Mouse (Mus musculus) urinary bladder, postnatal 14 days (tissue): ENCODE measurements at regions not wholly inside any gene's neighbourhood (a gene's known extent, or its start where the extent isn't known, plus 50 kb on each side); places are given as distances from the start of the nearest gene placed in this dataset.

ENCODE experiments used
- DNase-seq: peaks from one replicate; pipeline ENCODE4 v3.0.0; 2021; ENCODE audit warnings: low spot score

DNA sequence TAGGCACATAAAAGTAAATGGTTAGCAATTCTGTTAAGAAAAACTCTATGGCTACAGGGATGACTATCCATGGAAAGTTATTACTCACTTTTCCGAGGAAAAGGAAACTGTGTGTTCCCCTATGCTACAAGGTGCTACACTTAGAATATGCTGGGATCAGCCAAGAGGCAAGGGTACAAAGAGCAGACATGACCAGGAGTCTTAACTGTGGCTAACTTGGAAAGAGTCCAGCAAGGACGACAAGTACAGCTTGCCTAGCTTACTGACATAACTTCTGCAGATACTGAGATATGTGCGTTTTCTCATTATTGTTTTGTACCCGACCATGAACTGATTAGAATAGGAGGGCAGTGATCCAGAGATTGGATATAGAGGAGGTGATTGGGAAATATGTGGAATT lies 296.4 kb downstream of the Gm16223 start:
- no peak for DNase-seq

DNA sequence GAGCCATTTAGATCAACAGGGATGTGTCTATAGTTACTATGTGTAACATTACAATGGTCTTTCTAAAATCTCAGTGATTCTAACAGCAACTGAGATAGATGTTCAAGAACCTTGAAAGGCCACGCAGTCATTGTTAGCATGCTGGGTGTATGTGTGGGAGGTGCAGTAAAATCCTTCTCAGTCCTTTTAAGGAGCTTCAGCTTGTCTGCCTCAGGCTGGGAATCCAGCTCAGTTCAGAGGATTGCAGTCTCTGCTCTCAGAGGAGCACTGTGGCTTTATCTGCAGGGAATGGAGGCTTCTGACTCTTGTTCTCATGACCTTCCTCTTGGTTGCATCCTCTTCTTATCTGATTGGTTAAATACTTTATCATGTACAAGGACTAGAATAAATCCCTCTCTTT lies 320.2 kb downstream of the Gm16223 start:
- no peak for DNase-seq

DNA sequence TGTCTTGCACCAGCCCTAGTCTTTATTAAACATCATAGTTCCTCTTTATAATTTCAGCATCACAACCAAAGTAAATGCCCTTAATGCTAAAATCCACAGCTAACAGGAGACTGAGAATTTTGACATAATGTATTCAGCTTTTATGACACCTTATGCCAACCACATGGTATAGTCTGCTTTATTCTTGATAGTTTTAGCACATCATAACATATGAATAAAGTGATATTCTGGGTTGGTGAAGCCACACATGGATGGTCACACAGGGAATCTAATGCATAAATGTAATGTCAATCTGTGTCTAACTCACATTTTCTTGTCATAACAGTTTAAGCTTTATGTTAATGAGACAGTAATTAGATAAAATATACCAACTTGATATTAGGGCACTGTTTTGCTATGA lies 328.9 kb downstream of the Gm16223 start:
- DNase-seq, result no peak

DNA sequence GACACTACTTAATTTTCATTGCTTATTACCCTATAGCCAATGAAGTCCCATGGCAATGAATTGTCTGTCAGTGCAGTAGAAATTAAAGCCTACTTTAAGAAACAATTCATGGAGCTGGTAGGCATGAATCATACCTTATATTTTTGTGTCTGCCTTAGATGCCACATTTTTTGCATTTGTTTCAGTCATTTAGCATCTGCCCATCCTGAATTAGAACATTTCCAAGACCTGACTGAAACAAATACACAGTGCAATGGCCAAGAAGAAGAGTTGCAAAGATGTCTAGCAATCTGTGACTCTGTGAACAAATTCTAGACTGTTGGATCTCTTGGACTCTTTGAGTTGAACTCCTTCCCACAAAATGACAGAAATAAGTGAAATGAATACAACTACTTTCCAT lies 342.2 kb downstream of the Gm16223 start:
- no peak for DNase-seq

DNA sequence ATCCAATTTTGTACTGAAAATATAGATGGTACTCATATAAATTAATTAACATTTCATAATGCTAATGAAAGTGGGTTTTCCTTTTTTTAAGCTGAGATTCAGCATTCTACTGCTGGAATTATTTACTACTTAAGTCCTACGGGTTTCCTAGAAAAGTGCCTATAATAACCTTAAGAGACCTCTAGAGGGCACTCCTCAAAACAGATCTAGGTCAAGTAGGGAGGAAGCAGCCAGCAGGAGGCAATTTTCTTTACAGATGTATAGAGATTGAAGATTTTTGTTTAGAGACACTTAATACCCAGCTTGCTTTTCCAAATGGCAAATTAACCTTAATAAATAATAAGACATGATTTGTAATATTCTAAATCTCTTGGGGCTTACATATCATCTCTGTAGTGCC lies 344.5 kb downstream of the Gm16223 start:
- DNase-seq, result no peak

DNA sequence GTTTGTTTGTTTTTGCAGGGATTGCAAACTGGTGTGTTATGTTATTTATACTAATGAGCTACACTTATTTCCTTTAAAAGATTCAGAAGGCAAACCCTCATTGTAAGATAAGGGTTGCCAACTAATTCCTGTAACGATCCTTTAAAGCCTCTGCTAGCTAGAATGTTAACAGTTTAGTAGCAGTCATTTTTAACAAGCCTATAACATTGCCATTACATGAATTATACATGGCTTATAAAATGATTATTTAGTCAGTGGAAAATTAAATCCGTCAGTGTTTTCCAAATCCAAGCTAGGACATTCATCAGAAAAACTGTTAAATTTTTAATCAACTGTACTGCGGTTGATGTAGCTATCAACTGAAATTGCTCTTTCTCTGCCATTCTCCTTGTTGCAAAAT lies 358.1 kb downstream of the Gm16223 start:
- no peak for DNase-seq

DNA sequence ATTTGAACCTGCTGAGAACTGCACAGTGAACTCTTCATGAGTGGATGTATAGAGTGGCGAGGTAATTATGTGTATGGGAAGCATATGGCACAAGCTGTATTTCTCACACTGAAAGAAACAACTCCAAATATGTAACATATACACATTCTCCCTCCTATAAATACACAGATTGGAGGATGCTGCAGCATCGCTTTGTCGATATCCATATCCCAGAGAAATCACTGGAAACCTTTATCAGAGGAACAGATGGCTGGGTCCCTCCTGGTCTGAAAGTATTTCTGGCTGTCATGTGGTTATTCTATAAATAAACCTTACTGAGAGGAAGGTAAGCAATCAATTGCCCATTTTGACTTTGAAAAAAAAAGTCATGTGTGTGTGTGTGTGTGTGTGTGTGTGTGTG lies 365.4 kb downstream of the Gm16223 start:
- no peak for DNase-seq

DNA sequence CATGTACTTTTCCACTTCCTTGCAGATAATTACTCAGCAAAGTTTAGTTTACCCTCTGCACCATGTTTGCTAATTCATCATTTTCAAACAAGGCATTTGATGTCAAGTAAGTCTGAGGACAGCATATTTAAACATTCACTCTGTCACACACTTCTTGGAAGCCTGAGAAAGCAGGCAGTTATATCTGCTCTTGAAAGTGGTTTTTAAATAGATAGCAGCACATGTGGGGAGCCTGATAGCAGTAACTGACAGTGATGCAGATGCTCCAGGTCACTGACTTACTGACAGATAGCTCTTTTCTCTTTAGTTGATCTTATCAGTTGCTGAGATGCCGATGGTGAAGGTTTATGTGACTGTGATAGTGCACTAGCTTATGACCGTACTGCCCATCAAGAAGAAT lies 380.9 kb downstream of the Gm16223 start:
- no peak for DNase-seq

DNA sequence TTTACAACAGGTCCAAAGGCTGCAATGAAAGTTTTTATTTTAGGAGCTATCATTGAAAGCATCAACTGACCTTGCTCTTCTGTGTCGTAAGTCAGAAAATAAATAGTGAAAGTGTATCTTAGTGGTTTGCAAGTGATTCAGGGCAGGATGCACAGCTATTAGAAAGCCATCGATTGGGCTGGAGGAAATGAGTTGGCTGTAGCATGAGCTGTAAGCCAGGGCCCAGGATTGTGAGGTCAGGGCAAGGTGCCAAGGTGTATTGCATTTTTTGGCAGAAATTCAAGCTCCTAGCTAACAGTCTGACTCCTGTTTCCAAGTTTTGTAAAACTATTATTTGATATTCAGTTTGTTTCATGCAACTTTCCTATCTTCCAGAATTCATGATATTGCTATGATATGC lies 381.8 kb downstream of the Gm16223 start:
- DNase-seq, result no peak

DNA sequence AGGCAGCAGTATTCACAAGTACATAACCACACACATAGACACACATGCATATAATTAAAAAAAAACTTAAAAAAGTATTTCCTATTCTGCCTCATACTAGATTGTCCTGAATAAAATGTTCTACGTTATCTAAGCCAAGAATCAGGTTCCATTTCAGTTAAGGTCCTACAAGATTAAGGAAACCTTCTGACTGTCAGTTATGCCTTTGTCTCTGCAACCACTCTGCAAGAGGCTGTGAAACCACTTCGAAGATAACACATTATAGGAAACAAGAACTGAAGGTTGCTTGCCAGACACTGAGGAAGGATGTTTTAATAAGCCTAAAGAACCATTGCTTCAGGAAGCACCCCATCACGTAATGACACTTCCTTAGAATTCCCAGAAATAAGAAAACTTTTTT lies 385.9 kb downstream of the Gm16223 start:
- DNase-seq, result no peak

DNA sequence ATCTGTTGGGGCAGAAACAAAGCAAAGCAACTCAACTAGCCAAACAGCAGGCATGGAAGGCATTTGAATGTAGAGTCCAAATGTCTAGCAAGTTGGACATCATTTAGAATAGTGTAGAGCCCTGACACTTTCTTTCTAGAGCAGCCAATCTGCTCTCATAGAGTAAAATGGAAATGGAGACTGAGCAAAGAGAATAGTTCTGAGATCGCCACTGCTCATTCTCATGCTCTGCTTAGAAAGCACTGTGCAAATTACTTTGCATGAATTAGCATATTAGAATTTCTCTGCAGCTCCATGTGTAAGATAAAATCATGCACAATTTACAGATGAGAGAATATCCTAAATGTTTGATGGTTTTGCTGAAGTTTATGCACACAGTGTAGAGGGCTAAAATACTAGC lies 393.4 kb downstream of the Gm16223 start:
- DNase-seq, result no peak

DNA sequence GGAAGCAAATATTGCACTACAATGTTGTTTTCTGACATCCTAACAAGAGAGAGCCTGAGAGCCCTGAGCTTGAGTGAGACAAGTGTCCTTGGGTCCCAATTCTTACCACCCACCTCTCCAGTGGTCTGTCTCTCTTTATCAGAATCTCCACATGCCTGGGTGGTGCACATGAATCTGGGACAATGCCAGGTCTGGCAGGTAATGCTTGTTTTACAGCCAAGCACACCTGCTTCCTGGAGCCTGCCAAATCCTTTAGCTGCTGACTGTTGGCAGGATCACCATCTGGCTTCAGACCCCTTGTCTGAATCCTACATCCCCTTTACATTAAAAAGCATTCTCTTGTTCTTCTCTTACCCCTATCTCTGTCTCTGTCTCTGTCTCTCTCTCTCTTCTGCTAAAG lies 397.1 kb downstream of the Gm16223 start:
- no peak for DNase-seq

DNA sequence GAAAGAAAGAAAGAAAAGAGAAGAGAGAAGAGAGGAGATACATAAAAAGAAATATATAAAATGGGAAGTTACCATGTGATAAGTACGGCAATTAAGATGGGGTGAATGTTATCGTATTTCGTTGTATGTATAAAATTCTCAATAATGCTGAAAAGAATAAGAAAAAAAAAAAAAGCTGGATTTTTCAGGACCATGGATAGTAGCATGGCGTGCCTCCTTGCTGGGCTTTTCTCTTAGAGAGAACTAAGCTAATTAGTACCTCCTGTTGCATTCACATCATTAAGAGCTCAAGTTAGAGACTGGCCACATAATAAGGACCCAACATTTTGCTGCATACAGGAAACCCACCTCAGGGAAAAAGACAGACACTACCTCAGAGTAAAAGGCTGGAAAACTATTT lies 405.7 kb downstream of the Gm16223 start:
- no peak for DNase-seq

DNA sequence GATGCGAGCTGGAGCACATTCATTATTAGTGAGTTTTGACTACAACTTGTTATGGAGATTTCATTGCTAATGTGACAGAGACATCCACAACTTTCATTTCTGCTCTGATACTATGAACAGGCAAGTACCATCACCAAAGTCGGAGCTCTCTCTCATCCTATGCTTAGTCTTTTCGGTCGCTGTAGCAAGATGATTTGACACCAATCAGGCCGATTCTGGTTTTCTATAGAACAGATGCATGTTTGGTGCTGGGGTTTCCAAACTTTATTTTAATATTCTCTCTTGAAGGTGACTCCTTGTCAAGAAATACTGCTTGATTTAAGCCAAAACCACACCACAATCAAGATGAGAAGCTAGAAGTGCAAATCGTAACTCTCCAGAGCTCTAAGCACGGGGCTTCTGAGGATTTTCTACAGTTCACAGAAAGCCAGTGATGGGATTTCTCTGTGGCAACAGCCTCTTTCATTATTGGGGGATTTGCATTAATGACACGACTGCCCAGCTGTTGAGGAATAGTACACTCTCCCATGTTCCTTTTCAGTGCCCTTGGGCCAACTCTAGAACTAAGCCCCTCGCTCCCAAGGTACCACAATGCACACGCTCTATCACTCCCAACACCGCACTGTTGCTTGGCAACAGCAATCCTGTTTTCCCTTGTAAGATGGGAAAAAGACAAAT lies 434.5 kb downstream of the Gm16223 start:
- DNase-seq, result no peak

DNA sequence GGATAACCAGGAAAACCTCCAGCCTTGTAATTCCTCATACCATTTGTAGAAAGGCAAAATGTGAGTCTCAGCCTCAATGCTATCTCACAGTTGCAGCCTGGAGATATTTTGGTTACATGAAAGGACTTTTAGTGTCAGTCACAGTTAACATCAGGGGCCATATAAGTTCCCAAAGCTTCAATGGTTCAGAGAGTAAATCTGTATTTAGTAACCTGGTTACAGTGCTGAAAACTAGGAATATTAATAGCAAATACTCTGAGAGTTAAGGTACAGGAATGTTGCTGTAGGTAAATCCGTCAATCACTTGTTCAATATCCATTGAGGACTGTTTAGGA lies 435.0 kb downstream of the Gm16223 start:
- no peak for DNase-seq

DNA sequence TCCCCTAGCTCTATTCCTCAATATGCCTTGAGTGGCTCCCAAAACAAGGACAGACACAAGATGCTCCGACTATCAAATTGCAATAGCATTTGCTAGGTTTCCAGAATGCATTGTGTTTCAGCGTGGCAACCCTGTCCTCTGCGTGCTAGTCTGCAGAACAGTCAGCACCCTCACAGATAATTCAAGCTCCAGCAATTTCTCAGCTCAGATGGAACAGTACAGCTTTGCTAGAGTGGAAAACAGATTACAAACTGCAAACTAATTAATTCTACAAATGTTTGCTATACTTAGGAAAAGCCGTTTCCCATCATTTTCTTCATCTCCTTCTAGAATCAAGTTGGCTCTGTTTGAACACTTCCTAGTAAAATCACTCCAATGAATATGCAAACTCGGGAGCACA lies 441.4 kb downstream of the Gm16223 start:
- no peak for DNase-seq

DNA sequence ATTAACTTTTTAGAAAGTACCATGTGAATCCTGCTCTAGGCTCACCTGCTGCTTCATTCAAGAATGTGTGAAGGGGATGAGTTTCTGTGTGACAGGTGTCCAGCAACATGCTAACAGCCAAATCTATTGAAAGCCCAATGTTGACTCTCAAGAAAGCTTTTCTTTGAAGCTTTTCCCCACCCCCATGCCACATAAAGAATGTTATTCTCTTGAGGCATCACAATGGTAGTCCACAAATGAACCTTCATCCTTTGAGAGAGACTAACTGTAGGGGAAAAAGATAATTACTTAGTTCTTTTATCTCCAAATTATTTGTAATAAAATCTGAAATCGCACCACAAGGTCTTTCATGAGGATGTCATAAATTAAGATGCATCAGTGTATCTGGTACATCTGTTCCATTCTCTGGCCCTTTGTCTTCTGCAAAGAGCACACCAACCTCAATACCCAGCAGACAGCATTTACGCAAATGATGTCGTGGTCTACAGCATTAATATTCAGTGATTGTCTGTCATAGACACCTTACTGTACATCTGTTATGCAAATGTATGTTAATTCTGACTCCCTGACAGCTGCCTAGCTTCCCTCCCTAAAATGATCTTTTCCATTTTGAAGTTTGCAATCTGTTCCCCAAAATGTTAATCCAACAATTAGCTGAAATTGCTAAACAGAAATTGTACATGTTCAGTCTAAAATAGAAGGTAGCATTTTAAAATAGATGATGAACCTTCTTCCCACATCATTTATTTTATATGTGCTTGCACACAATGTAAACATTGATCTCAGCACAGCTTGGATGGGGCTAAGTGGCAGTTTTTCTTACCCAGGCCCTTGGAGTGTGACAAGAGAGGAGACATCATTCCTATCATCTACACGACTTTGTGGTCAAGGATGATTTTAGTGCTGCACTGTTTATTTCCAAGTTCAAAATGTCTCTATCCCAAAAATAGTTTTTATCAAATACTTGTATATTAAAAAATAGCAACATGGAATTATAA lies 455.7 kb downstream of the Gm16223 start:
- DNase-seq, result no peak

DNA sequence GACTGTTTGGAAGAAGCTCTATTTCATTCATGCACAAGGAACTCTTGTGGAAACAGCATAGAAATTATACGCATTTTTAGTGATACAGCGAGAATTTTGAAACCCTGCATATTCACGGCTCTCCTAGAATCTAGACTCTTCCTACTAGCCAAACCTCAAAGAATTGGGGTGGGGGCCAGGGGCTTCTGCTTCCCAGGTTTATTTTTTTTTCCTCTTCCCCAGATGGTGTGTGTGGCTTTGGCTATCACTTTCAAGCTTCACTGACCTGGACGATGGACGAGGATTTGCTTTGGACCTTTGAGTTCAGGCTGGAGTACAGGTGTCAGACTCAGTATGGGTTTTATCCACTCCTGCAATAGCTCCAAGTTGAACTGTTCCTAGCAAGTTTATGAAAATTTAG lies 457.7 kb downstream of the Gm16223 start:
- no peak for DNase-seq

DNA sequence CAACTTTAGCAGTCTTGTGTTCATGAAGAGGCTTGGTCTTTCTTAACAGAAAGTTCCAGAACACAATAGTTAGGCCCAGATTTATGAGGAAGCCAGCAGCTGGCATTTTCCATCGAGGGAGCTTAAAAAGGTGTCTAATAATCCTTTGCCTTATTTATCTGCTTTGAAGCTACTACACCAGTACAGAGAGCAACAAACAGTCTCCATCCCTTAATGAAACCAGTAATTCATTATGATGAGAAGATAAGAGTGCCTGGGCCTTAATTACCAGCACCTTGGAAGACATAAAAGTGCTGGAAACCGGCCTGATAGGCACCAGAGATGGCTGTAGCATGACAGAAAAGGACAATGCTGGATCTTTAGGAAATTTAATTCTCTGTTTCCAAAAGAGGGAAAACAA lies 492.8 kb downstream of the Gm16223 start:
- no peak for DNase-seq

DNA sequence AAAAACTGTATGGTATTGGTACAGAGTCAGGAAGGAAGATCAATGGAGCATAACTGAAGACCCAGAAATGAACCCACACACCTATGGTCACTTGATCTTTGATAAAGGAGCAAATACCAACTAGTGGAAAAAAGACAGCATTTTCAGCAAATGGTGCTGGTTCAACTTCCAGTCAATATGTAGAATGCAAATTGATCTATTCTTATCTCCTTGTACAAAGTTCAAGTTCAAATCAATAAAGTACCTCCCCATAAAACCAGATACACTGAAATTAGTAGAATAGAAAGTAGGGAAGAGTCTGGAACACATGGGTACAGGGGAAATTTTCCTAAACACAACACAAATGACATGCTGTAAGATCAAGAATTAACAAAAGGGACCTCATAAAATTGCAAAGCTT lies 495.6 kb downstream of the Gm16223 start:
- no peak for DNase-seq

DNA sequence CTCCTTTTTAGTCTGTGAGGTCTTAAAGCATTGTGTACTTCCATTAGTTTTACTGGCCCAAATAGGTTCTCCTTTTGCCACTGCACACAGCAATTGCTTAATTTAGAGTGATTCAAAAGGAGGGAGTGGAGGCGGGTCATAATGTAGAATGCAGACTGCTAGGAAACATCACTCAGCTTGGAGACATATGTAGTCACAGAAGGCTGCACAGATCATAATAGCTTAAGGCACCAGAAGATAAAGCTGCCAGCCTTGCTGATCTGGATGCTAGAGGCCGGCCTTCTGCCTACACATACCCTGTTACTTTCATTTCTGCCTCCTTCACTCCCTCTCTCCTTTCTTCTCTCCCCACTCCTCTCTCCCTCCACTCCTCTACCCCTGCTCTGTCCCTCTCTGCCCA lies 508.2 kb downstream of the Gm16223 start:
- no peak for DNase-seq

DNA sequence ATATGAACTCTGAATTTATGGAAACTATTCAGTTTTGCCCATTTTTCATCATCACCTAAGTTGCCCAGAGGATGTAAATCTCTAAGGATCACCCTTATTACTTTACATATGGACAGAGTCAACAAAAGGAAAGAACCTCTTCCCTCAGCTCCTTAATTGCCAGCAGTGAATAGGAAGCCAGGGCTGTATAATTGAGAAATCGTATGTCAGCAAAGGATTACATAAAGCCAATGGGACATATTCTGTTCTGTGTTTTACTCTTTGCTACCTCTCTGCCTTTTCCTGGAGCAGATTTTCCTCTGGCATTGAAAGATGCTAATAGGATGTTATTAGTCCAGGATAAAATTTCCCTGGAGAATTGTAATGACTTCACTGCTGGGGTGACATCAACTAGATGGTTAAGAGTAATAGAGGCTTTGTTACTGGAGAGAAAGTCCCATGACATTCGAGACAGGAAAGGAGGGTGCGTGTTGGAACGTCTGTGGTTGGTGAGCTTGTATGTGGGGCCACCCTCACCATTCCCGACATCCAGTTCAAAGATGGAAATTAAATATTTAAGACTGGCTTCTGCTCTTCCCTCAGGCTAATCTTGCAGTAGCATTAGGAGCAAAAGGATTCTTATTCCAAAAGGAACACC lies 510.6 kb downstream of the Gm16223 start:
- DNase-seq, result no peak

DNA sequence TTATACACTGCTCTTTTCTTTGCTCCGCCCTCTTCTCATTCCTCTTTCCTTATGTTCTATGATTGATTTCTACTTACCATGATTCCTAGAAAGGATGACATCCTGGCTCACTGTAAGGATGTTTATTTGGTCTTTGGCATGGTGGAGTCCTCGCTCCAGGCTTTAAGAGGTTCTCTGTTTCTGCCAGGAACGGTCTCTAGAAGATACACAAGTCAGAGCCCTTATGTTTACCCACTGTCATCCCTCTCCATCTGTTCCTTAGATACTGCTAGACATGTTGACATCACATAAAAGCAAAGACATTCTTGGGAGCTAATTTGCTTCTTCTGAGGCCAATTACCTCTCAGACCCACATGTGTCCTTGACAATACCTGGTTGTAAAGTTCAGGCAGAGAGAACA lies 552.9 kb downstream of the Gm16223 start:
- DNase-seq, result no peak
